Mouse (Mus musculus): ENCODE data around the gene Pla2g15. TPM values are rescaled to one million over a fixed set of nuclear protein-coding genes. Genes with fewer than 3 reads are reported as not detected.

The Pla2g15 gene
- total RNA-seq, 2 experiments from 2014 or later, result 13.8 to 15.8 TPM

Other genes starting within 250 kb of the Pla2g15 start
- gene Pskh1, start 250.0 kb upstream of the Pla2g15 start, total RNA-seq (2015), result 8.6 and 9.7 TPM in 2 replicates
- gene Pskh1, start 250.0 kb upstream of the Pla2g15 start, total RNA-seq (2017), result 10.7 and 13.3 TPM in 2 replicates
- 1.3 and 2.0 TPM in 2 replicates for gene Ctrl, start 216.5 kb upstream of the Pla2g15 start, total RNA-seq (2015)
- 0.55 and 1.1 TPM in 2 replicates for gene Ctrl, start 216.5 kb upstream of the Pla2g15 start, total RNA-seq (2017)
- gene Psmb10, start 212.0 kb upstream of the Pla2g15 start, total RNA-seq (2015), result 164 and 185 TPM in 2 replicates
- 56.1 and 63.6 TPM in 2 replicates for gene Psmb10, start 212.0 kb upstream of the Pla2g15 start, total RNA-seq (2017)
- 0.23 TPM in 1 of 2 replicates, not detected in the other for gene Lcat, start 207.0 kb upstream of the Pla2g15 start, total RNA-seq (2015)
- 0.45 TPM in 1 of 2 replicates, not detected in the other for gene Lcat, start 207.0 kb upstream of the Pla2g15 start, total RNA-seq (2017)
- 2.9 and 5.9 TPM in 2 replicates for gene Slc12a4, start 184.3 kb upstream of the Pla2g15 start, total RNA-seq (2015)
- 2.1 and 9.4 TPM in 2 replicates for gene Slc12a4, start 184.3 kb upstream of the Pla2g15 start, total RNA-seq (2017)
- gene Dpep3, start 171.0 kb upstream of the Pla2g15 start, total RNA-seq (2015), result not detected in 2 replicates
- gene Dpep3, start 171.0 kb upstream of the Pla2g15 start, total RNA-seq (2017), result not detected in 2 replicates
- 3.8 and 4.3 TPM in 2 replicates for gene Dus2, start 159.1 kb upstream of the Pla2g15 start, total RNA-seq (2015)
- 6.0 and 6.9 TPM in 2 replicates for gene Dus2, start 159.1 kb upstream of the Pla2g15 start, total RNA-seq (2017)
- gene Dpep2nb, start 144.4 kb upstream of the Pla2g15 start, total RNA-seq (2015), result 0.20 TPM in 1 of 2 replicates, not detected in the other
- not detected in 2 replicates for gene Dpep2nb, start 144.4 kb upstream of the Pla2g15 start, total RNA-seq (2017)
- gene Ddx28, start 138.5 kb upstream of the Pla2g15 start, total RNA-seq (2015), result 8.8 and 9.6 TPM in 2 replicates
- gene Ddx28, start 138.5 kb upstream of the Pla2g15 start, total RNA-seq (2017), result 13.7 and 13.9 TPM in 2 replicates
- gene Nfatc3, start 91.6 kb upstream of the Pla2g15 start, total RNA-seq (2015), result 104 and 108 TPM in 2 replicates
- gene Nfatc3, start 91.6 kb upstream of the Pla2g15 start, total RNA-seq (2017), result 26.5 and 38.4 TPM in 2 replicates
- not detected in 2 replicates for gene Esrp2, start 13.4 kb upstream of the Pla2g15 start, total RNA-seq (2015)
- gene Esrp2, start 13.4 kb upstream of the Pla2g15 start, total RNA-seq (2017), result not detected in 2 replicates
- gene Slc7a6, start 18.5 kb downstream of the Pla2g15 start, total RNA-seq (2015), result 9.7 and 10.3 TPM in 2 replicates
- 7.6 and 9.4 TPM in 2 replicates for gene Slc7a6, start 18.5 kb downstream of the Pla2g15 start, total RNA-seq (2017)
- gene Slc7a6os, start 60.5 kb downstream of the Pla2g15 start, total RNA-seq (2015), result 34.1 and 36.0 TPM in 2 replicates
- gene Slc7a6os, start 60.5 kb downstream of the Pla2g15 start, total RNA-seq (2017), result 24.8 and 34.4 TPM in 2 replicates
- 2.7 and 3.7 TPM in 2 replicates for gene Prmt7, start 60.5 kb downstream of the Pla2g15 start, total RNA-seq (2015)
- 10.3 and 11.6 TPM in 2 replicates for gene Prmt7, start 60.5 kb downstream of the Pla2g15 start, total RNA-seq (2017)
- 0.09 and 0.16 TPM in 2 replicates for gene Smpd3, start 187.6 kb downstream of the Pla2g15 start, total RNA-seq (2015)
- 0.07 and 0.24 TPM in 2 replicates for gene Smpd3, start 187.6 kb downstream of the Pla2g15 start, total RNA-seq (2017)